Mouse (Mus musculus): ENCODE measurements around the gene Tstd2. TPM values are rescaled to one million over a fixed set of nuclear protein-coding genes. Genes with fewer than 3 reads are reported as not detected.
A peak's percentile ranks its signal among the peaks of the same experiment; 100 is the strongest.

Tstd2 gene
- total and polyA plus RNA-seq, 3 experiments, result 27.8 to 30.1 TPM; not detected in 1

GRCm38 (mm10) chr4:46095826-46096159 lies 42.7 kb downstream of the Tstd2 start:
- Histone ChIP-seq H3K27me3 (ENCODE audit: control insufficient read depth in 1 of 2, insufficient read depth in 2 of 2, low read length in 2 of 2) (no peaks in the 10 kb centered on the region), H3K27ac (ENCODE audit: control insufficient read depth, low read depth, low read length) (no peak overlapping the region), H3K9me3 (replicated peaks; ENCODE audit: insufficient read depth, low read length) (no peaks in the 10 kb centered on the region), H3K4me1 (ENCODE audit: control insufficient read depth in 1 of 2, insufficient read depth in 2 of 2, low read length in 2 of 2) (peaks cover 0 to 11% of the 10 kb centered on the region in 2 experiments; a peak in 2 of 4 replicates), H3K79me2 (ENCODE audit: control insufficient read depth, insufficient read depth, low read length, poor library complexity) (no peaks in the 10 kb centered on the region), H3K4me3 (ENCODE audit: control insufficient read depth in 1 of 2, insufficient read depth in 1 of 2, low read depth in 2 of 2, low read length in 2 of 2) (no peak overlapping the region), H3K9ac (ENCODE audit: control insufficient read depth, low read depth, low read length, poor library complexity, severe bottlenecking) (no peak overlapping the region), H3K36me3 (ENCODE audit: control insufficient read depth in 1 of 2, insufficient read depth in 2 of 2, low read length in 2 of 2) (no peaks in the 10 kb centered on the region)
- TF ChIP-seq MAZ (IDR thresholded peaks at IDR 0.05; ENCODE audit: low read depth, low read length), result no peak
- TF ChIP-seq ZKSCAN1 (IDR thresholded peaks at IDR 0.05; ENCODE audit: low read depth, low read length), result peak; percentile 66; the same call in 1 of the 2 replicates
- no peak for DNase-seq (ENCODE audit: low read depth, low spot score)

- Histone ChIP-seq H3K9ac (ENCODE audit: control insufficient read depth, low read depth, low read length, poor library complexity, severe bottlenecking) (no peak overlapping the region), H3K27ac (ENCODE audit: control insufficient read depth, low read depth, low read length) (no peak overlapping the region), H3K4me1 (ENCODE audit: control insufficient read depth in 1 of 2, insufficient read depth in 2 of 2, low read length in 2 of 2) (peaks cover 0 to 8% of the 10 kb centered on the region in 2 experiments; a peak in 2 of 4 replicates), H3K9me3 (replicated peaks; ENCODE audit: insufficient read depth, low read length) (no peaks in the 10 kb centered on the region), H3K36me3 (ENCODE audit: control insufficient read depth in 1 of 2, insufficient read depth in 2 of 2, low read length in 2 of 2) (no peaks in the 10 kb centered on the region), H3K4me3 (ENCODE audit: control insufficient read depth in 1 of 2, insufficient read depth in 1 of 2, low read depth in 2 of 2, low read length in 2 of 2) (no peak overlapping the region), H3K27me3 (ENCODE audit: control insufficient read depth in 1 of 2, insufficient read depth in 2 of 2, low read length in 2 of 2) (no peaks in the 10 kb centered on the region), H3K79me2 (ENCODE audit: control insufficient read depth, insufficient read depth, low read length, poor library complexity) (no peaks in the 10 kb centered on the region)
- no peak for DNase-seq (ENCODE audit: low read depth, low spot score)
- no peak for TF ChIP-seq ZMIZ1 (IDR thresholded peaks at IDR 0.05; ENCODE audit: low read depth, low read length)
- no peak for TF ChIP-seq POLR2A (IDR thresholded peaks at IDR 0.05; ENCODE audit: control insufficient read depth in 1 of 2, insufficient read depth in 1 of 2, low read depth in 1 of 2, low read length in 2 of 2, poor library complexity in 1 of 2)
- no peak for TF ChIP-seq E2F4 (IDR thresholded peaks at IDR 0.05; ENCODE audit: borderline replicate concordance, low read depth, low read length)
- no peak for TF ChIP-seq HCFC1 (IDR thresholded peaks at IDR 0.05; ENCODE audit: low read depth, low read length)
- TF ChIP-seq MXI1 (IDR thresholded peaks at IDR 0.05; ENCODE audit: low read depth, low read length), result no peak
- no peak for TF ChIP-seq NRF1 (IDR thresholded peaks at IDR 0.05; ENCODE audit: insufficient read depth, low read depth, low read length, poor library complexity, severe bottlenecking)
- TF ChIP-seq ZC3H11A (IDR thresholded peaks at IDR 0.05; ENCODE audit: low read depth, low read length), result no peak
- no peak for TF ChIP-seq POLR2AphosphoS2 (IDR thresholded peaks at IDR 0.05; ENCODE audit: low read length)
- TF ChIP-seq TAL1 (IDR thresholded peaks at IDR 0.05; ENCODE audit: low read length), result no peak
- no peak for TF ChIP-seq MAZ (IDR thresholded peaks at IDR 0.05; ENCODE audit: low read depth, low read length)
- no peak for TF ChIP-seq RCOR1 (IDR thresholded peaks at IDR 0.05; ENCODE audit: low read depth, low read length)
These were observed 43.3 kb downstream of the Tstd2 start for GRCm38 (mm10) chr4:46094916-46095825.

Data from MEL (cell line).